Mouse (Mus musculus) heart, adult 2 months (tissue): ENCODE data around the gene Denr.

Source experiments
- CTCF ChIP-seq: fragments of 200-600 bp; IDR thresholded peaks from 2 replicates; pipeline ENCODE4 v1.8.1; 2022; ENCODE audit warnings: antibody characterized with exemption, mild to moderate bottlenecking, moderate library complexity
- EP300 ChIP-seq: fragments of 200-500 bp; IDR thresholded peaks from 2 replicates; pipeline ENCODE4 v1.6.1; 2011; ENCODE audit warnings: low read depth, low read length, control low read depth; ENCODE audit not compliant: insufficient read depth
- POLR2A ChIP-seq: fragments of 200-500 bp; IDR thresholded peaks from 2 replicates; pipeline ENCODE4 v1.6.1; 2011; ENCODE audit warnings: mild to moderate bottlenecking, low read depth, low read length, control low read depth; ENCODE audit not compliant: insufficient read depth

DNA sequence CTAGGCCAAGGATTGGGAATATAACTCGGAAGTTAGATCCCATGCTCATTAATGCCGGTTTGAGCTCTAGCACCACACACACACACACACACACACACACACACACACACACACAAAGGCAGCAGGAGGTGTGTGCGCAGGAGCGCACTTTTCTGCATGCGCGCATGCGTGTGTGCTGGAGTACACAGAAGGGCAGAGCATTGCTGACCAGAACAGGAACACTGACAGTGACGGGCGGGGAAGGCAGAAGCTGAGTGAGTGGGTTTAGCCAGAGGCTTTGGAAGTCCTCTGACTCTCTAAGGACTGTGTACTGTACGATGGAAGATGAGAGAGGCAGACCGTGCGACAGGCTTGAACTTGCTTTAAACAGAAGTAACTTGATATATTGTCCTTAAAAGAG lies 26.6 kb downstream of the Denr start:
- no peak for TF ChIP-seq CTCF
- no peak for TF ChIP-seq POLR2A
- TF ChIP-seq EP300, result no peak
